Comparison of ENCODE assay signal across 1 mouse cellular context in genomic region chr10:78018797-78019203, GRCm38 (mm10).
TF ChIP-seq lines count a peak whose summit lies in the region.

No protein-coding gene starts in this region.

TF ChIP-seq in MEL, 35 proteins besides CTCF, POLR2A, EP300 and RAD21 (continued from another document):
- TF ChIP-seq ELF1 (IDR thresholded peaks at IDR 0.05; ENCODE audit: low read depth, low read length) (peak; percentile 46), POLR2AphosphoS2 (IDR thresholded peaks at IDR 0.05; ENCODE audit: low read length) (no peak), MAFK (IDR thresholded peaks at IDR 0.05; ENCODE audit: borderline replicate concordance, low read depth, low read length) (no peak), NRF1 (IDR thresholded peaks at IDR 0.05; ENCODE audit: insufficient read depth, low read depth, low read length, poor library complexity, severe bottlenecking) (no peak), TBP (IDR thresholded peaks at IDR 0.05; ENCODE audit: low read depth, low read length) (no peak), SMC3 (IDR thresholded peaks at IDR 0.05; ENCODE audit: low read depth, low read length) (peak; percentile 89), SIN3A (IDR thresholded peaks at IDR 0.05; ENCODE audit: low read length) (peak; percentile 78), JUND (IDR thresholded peaks at IDR 0.05; ENCODE audit: low read depth, low read length) (peak; percentile 64; the same call in 1 of the 2 replicates)
